Mouse (Mus musculus) layer of hippocampus, adult 11-12 months (tissue): Measurements from ENCODE around the gene 9130409I23Rik.

Source experiments
- DNase-seq: peaks from one replicate; pipeline ENCODE4 v3.0.0; 2022; ENCODE audit warnings: low spot score

The 9130409I23Rik gene

DNA sequence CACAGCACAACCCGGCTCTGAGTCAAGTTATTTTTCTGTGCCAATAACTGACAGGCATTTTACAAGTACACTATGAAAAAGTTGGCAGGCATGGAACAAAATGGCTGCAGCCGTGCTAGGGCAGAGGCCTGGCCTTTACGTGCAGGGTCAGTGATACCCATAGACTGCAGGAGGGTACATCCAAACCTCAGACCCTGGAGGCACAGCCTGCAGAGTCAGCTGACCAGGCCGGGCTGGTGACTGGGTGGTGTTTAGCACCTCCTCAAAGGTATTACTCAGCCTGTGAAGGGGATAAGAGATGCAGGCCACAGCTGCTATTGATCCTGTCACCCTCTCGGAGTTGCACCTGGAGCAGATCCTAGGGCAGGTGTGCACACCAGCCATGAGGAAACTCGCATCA lies at the start of gene 9130409I23Rik:
9130409I23Rik (plus strand) TSS at position 301 of the 400 bp plus-strand sequence.
- no peak for DNase-seq

DNA sequence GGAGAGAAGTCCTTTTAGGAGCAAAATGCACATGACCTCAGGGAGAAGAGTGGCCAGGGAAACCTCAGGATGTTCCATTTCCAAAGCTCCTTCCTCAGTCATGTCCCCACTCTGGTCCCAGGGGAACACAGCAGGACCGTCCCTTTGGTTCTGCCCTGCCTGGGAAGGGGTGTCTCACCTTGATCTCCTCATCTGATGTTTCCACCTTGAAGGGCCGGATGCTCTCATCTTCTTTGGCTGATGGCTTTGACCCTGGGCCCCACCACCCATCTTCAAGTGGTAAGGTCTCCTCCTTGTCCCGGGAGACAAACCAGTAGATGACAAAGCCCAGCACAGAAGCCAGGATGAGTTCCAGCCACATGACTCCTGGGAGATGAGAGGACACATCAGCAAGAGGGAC lies 49.4 kb upstream of the 9130409I23Rik start:
- no peak for DNase-seq

DNA sequence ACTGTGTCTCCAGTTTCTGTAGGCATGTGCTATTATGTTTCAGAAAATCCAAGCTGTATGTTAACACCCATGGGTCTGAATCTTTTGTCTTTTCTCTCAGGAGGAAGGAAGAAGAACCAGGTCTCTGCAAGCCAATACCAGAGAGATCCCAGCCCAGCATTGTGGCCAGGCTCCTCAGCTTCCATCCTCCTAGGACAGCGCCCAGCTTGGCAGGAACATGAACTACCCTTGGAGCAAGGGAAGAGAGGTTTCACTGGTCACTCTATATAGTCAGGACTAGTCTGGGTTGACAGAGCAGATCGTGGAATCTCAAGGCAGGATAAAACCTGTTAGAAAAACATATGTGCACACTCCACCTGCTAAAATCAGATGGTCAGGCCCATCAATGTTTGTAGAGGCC lies 47.2 kb upstream of the 9130409I23Rik start:
- no peak for DNase-seq

DNA sequence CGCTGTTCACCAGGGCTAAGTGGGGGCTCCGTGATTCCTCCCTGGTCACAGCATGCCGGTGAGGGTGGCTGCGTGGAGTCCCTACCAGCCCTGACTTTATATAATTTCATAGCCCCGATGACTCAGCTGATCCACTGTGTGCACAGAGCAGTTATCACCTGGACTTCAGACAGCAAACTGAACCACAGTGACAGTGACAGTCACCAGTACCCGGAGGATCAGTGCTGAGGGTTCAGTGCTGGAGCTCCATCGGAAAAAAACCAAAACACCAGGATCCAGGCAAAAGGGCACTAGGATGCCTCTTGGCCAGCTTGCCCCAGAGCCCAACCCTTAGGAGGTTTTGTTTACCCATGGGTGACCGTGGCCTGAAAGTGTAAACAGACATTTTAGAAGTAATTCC lies 45.7 kb upstream of the 9130409I23Rik start:
- DNase-seq = no peak

DNA sequence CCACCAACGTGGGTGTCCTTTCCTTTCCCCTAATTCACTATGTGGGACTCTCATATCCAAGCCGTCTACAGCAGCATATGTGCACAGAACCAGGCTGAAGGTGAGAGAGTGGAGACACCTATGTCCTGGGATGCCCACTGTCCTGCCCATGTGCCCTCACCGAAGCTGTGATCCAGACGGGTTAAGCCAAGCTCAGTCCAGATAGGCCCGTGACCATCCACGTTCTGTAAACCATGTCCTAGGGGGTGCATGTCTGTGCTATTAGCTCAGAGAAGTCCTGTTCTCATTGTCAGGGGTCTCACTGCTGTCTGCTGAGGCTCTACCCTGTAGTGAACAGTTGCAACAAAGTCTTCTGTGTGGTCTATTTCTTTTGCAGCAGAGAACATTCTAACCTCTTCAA lies 43.2 kb upstream of the 9130409I23Rik start:
- no peak for DNase-seq

DNA sequence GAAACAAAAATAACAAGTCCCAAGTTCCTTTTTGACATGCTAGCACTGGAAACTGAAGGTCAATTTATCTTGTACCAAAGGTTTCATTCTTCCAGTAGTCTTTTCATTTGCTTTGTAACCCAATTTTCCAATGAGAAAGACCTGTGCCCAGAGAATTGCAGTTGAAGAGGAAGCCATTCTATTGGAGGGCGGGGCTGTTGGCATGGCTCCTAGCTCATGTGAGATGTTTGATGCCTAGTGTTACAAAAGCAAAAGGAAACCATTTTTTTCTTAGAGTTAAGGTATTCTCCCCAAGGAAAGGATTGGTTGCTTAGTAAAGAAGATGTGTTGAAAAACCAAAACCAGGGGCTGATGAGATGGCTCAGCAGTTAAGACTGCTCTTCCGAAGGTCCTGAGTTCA lies 42.8 kb upstream of the 9130409I23Rik start:
- no peak for DNase-seq

DNA sequence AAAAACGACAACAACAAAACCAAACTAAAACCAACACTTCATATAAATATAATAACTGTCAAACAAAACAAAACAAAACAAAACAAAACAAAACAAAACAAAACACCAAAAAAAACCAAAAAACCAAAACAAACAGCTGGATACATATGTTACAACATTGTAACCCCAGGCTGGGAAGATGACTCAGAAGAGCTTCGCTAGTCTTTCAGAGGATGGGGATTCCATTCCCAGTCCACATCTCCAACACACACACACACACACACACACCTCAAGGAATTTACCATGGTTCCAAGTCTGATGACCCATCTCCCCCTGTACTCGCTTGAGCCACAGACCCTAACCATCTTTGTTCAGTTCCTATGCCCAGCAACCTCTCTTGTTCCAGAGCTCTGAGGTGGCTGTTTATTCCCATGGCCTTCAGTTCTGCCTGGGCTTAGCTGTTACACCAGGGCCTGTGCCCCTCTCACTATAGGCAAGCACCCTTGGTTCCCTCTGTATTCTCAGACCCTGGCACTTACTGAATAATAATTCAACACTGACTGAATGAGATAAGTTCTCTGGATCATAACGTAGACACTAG lies 41.9 kb upstream of the 9130409I23Rik start:
- no peak for DNase-seq

DNA sequence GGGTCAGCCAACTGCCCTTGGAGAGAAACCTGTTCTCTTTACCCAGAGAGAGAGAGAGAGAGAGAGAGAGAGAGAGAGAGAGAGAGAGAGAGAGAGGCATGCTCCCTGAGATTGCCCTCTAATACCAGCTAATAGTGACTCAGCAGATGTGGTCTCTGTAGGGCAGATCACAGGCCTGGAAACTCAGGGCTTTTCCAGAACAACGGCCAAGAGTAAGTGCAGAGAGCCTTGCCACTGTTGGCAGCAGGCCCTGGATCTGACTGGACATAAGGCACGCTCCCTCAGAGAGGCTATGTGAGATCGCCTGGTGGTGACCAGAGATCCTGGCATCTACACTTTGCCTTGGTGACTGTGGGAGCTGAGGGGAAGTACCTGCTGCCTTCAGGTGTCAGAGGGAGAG lies 41.3 kb upstream of the 9130409I23Rik start:
- DNase-seq = no peak

DNA sequence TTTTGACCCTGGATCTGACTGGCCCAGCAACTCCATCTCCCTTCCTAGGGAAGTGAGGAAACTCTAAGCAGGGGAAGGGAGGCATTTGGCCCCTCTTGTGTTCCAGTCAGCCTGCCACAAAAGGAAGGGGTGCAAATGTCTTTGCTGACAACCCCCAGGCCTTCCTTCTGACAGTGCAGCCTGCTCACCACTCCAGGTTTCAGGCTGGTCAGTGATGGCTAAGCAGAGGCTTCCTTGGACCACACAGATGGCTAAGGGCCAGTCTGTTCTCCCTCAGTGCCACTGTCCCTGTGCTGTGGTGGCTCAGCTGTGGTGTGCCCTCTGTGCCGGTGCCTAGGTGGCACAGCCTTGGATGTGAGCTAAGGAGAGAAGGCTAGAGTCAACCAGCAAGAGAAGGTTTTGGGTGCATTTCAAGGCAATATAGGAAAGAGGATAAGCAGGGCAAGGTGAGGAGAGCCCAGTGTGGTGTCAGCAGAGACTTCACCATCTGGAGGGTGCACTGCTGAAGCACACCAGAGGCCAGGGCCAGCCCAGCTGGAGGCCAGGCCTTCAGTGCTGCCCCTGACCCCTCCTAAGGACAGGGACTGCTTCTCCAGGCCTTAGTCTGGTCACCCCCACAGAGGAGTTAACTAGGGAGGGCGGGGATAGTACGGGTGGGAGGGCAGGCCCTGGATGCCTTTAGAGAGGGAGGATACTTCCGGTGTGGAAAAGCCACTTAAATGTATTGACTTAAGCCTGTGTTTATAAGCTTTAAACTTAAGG lies 40.7 kb upstream of the 9130409I23Rik start:
- no peak for DNase-seq

DNA sequence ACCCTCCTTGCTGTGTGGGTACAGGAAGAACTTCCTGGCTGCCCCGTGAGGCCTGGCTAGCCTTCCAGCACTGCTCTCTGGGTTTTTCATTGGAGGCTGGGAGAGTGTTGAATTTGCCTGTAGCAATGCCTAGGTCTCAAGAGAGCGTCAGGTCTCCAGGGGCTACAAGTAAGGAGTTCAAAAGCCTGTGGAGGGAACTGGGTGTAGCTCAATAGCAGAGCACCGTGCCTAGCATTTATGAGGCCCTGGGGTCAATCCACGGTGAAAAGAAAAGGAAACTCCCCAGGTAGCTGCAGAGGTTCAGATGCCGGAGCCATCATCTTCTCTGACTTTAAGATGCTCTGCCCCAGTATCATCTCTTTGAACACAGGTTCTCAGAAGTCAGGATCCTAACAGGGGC lies 39.4 kb upstream of the 9130409I23Rik start:
- no peak for DNase-seq

DNA sequence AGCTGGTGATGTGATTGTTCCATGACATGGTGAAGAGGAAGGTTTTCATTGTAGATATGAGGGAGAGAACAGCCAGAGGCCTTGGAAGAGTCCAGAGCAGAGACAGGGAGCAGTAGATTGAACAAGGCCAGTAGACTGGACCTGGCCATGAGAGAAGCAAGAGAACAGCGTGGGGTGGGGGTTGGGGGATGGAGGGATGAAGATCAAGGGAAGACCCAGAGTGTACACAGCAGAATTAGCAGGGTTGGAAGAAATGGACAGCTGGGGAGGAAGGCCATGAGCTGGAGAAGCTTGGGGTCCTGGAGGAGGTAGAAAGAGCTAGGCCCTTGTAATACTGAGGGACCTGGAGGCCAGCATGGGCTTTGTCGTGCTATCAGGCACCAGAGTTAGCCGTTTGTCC lies 38.6 kb upstream of the 9130409I23Rik start:
- DNase-seq = no peak

DNA sequence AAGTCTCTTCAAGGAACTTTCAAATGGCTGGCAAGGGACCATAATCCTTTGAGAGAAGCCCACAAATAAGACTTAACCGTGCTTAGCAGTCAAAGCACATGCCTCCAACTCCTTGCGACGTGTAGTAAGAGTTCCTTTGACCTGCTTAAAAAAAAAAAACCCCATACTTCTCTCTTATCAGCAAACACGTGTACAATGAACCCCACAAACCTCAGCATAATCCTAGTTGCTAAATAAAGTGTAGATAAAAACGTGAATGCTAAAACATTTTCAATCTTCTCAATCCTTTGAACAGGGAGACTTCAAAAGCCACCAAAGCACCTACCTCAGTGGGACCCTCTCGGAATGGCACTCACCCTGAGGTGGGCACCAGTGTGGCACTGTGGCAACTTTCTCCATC lies 37.6 kb upstream of the 9130409I23Rik start:
- no peak for DNase-seq

DNA sequence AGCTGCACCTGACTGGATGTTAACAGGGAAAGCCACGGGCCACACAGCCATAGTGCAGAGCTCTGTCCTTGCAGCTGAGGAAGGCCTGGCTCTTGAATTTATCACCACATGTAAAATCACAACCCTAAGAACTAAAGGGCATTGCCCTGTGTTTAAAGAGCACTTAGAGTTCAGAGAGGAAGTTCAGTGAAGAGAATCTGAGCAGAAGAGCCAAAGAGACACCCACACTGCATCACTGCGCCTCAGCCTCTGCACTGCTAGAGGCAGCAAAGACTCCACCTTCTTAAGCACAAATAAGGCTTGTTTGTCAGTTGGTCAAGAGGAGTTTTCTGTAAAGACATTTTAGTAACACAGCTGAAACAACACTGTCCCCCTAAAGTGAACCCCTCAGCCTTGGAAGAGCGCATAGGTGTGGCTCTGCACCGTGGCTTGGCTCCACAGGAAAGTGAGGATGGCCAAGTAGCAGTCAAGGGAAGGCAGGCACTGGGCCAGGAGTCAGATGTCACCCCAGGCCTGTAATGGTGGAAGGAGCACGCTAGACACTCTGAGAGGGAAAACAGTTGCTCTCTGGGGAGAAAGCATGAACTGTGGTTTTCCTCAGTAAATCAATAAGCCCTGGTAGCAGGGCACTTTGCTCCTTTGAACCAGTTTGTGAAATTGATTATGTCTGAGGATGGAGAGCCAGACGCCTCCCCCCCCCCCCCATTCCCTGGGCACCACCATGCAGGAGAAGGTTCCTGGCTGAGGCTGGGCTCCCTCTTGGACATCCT lies 36.1 kb upstream of the 9130409I23Rik start:
- no peak for DNase-seq

DNA sequence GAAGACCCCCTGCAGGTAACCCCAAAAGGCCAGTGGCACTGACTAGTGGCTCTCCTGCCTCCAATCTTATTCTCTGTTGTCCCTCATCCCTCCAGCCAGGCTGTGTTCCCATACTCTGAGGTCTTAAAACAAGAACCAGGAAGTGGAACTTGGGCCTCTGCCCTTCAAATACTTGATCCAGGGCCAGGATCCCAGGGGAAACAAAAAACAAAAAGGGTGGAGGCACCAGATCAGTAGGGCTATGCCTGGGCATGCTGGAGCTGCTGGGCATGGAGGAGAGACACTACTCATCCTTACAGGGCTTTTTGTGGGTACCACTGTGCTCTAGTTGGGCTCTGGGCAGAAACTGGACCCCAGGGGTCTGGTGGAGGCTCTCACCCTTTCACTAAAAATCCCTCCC lies 35.5 kb upstream of the 9130409I23Rik start:
- peak; percentile 28 for DNase-seq

DNA sequence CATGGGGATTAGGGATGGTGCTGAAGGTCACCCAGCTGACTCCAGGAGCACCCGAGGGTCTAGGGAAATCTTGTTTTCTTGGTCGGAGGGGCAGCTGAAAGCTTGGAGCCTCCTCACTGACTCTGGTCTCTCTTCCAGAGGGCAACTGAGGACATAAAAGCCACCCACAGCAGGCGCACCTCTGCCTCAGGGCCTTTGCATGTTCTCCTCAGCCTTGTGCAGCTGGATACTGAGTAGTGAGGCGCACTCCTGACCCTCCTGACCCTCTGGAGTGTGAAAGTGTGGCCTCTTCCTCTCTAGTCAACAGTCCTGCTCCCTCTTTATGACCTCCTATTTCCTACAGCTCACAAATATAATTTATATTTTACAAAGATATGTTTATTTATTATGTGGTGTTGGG lies 35.0 kb upstream of the 9130409I23Rik start:
- no peak for DNase-seq

DNA sequence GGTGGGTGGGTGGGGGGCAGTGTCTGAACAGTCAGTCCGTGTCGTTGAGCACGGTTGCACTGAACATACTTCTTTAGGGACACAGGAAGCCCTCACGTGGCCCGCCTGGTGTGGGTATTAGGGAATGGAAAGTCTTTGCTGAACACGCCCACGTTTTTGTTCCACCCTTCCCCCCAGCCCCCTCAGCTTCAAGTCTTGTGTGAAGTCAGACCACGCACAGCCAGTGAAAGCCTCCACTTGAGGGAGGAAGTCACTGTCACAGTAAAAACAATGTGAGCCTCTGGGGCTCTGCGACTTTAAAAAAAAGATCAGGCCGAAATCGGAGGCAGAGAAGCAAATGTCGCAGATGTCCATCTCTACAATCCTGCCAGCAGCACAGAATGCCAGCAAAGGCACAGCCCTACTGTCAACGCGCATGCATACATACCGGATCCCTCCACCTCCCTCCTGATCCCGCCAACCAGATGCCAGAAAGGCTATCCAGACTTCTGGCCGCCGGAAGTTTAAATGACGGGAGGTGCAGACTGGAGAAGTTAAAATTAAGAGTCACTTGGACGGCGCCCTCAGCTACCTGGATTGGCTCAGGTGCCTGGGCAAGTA lies 34.4 kb upstream of the 9130409I23Rik start:
- DNase-seq = peak; percentile 75

DNA sequence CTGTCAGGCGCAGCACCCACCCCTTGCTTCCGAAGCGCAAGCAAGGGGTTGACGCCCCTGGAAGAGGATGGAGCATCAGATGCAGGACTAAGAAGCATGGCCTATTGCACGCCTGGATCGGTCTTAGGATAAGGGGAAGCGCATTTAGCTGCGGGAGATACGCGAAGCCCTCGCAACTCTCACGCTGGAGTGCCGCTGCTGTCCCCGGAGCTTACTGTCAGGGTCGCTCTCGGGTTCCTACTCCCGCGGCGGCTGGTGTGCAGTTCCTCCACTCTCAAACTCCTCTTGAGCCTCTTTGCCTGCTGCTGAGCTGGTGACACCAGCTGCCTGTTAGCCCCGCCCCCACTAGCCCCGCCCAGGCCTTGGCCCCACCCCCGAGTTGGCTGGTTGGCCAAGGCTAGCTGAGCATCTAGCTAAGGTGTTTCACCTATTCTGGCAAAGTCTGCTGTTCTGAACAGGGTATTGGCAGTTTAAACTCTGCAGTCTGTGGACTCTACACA lies 33.8 kb upstream of the 9130409I23Rik start:
- peak; percentile 75 for DNase-seq

DNA sequence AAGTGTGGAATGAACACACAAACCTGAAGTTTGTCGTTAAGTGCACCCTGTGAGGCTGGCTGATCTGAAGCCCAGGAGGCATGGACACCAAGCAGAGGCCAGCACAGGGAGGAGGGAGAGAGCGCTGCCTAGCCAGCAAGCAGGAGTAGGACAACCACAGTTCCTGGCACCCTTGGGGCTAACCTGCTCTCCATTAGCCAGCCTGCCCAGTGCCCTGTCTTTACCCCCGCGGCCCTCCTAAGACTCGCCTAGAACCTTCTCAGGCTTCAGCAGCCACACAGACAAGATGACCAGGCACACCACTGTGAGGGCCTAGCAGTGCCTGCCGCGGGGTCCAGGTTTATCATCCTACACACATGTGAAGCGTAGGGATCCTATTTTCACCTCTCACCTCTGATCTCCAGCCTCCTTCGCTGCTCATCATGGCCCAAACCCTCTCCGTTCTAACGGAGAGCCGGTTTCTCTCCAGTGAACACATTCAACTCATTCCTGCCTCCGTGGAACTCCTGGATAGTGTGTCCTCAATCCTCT lies 33.1 kb upstream of the 9130409I23Rik start:
- no peak for DNase-seq

DNA sequence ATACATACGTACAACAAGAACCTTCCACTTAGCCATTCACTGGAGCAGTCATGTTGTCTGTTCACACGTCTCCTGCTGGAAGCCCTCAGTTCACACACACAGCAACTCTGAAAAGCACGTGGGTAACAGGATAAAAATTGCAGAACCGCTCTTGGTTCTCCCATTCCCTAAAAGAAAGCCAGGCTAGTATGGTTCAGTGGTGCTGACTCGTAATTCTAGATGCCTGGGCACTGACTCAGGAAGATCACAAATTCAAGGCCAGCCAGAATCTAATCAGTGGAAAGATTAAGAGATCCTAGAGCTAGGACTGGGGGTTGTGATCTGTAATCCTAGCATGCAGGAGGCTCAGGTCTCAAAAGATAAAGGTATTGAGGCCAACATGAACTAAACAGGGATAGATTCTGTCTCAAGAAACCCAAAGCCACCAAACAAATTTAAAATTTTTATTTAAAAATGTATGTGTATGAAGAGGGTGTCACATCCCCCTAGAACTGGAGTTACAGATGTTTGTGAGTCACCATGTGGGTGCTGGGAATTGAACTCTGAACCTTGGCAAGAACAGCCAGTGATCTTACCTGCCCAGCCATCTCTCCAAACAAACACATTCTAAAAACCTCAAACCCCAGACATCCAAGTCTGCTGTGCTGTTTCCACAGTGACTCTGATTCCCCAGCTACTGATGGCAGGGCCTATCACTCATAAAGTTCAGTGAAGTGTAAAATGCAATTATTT lies 30.1 kb upstream of the 9130409I23Rik start, which contains the start of gene Ephx1:
Ephx1 (minus strand) TSS at position 149 of the 732 bp plus-strand sequence.
- no peak for DNase-seq

DNA sequence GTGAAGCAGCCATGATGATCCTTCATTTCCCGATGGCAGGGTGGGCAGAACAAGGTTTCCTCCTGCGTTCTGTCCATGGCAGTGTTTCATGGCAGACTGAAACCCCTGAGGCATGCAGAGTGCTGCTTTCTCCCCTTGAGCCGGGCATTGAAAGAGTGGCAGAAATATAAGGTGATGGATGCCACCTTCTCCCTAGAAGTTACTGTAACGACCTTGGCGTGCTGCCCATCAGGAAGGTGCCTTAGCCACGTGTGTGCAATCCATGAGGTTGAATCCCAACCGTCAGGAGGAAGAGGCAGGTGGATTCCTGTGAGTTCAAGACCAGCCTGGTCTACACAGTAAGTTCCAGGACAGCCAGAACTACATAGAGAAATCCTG lies 29.6 kb upstream of the 9130409I23Rik start:
- no peak for DNase-seq

DNA sequence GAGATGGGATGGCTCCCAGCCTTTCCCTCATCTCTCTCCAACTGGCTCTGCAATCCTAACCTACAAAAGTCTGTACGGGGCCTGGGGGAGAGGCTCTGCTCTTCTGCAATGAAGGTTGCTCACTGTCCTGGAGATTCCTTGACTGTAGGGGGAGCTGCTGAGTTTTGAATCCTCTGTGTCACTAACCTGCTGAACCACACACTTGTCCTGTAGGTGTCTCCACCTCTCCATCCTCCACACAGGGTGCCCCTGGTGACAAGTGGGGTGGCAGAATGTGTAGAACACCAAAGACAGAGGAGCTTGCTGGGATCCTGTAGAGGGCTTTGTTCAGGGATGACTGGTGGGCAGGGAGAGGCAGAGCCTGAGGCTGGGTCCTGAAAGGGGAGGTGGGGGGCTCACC lies 28.8 kb upstream of the 9130409I23Rik start:
- DNase-seq = peak; percentile 75
